Mouse (Mus musculus): ENCODE data around the gene Prdm9. TPM values are rescaled to one million over a fixed set of nuclear protein-coding genes. Genes with fewer than 3 reads are reported as not detected.

Gene Prdm9
- total and polyA plus RNA-seq, 2 experiments from 2014 or later: 1.00 to 1.0 TPM

- Histone ChIP-seq H3K36me3 (ENCODE audit: insufficient read depth) (peaks cover 80% of the 10 kb centered on the region), H3K9me3 (ENCODE audit: low read length) (no peaks in the 10 kb centered on the region), H3K27ac (ENCODE audit: low read depth, low read length) (no peak overlapping the region), H3K9ac (no peak overlapping the region), H3K27me3 (ENCODE audit: insufficient read depth, low read length) (no peaks in the 10 kb centered on the region), H3K4me3 (ENCODE audit: low read depth, low read length) (no peak overlapping the region), H3K4me2 (ENCODE audit: low read depth) (no peak overlapping the region), H3K4me1 (ENCODE audit: insufficient read depth) (no peaks in the 10 kb centered on the region)
- ATAC-seq (no peak), DNase-seq (no peak)
- no peak for TF ChIP-seq CTCF (IDR thresholded peaks at IDR 0.05; ENCODE audit: low read depth)
- WGBS: 70% methylated on average over 2 of the region's 2 CpGs
These were observed 53.5 kb downstream of the Prdm9 start for GRCm38 (mm10) chr17:15510694-15511093.

GRCm38 (mm10) chr17:15499656-15500394, 64.3 kb downstream of the Prdm9 start, which contains the start of the genes Psmb1 and Tbp:
Gene Psmb1 (minus strand): TSS chr17:15499751.
Gene Tbp (plus strand): TSS chr17:15499888.
- peak; percentile 93 for ATAC-seq
- peak within 1 kb of the TSS; percentile 95 for H3K27ac ChIP-seq (ENCODE audit: low read depth, low read length)
- DNase-seq: peak; percentile 98
- H3K4me2 ChIP-seq (ENCODE audit: low read depth): peak within 1 kb of the TSS; percentile 80
- H3K36me3 ChIP-seq (ENCODE audit: insufficient read depth): peaks cover 19% of the 10 kb centered on the region
- H3K27me3 ChIP-seq (ENCODE audit: insufficient read depth, low read length): no peaks in the 10 kb centered on the region
- 2% methylated on average over 63 of the region's 63 CpGs for WGBS
- H3K9me3 ChIP-seq (ENCODE audit: low read length): no peaks in the 10 kb centered on the region
- H3K4me3 ChIP-seq (ENCODE audit: low read depth, low read length): peak within 1 kb of the TSS; percentile 82
- peak within 1 kb of the TSS; percentile 83 for H3K9ac ChIP-seq
- TF ChIP-seq CTCF (IDR thresholded peaks at IDR 0.05; ENCODE audit: low read depth): no peak
- H3K4me1 ChIP-seq (ENCODE audit: insufficient read depth): peaks cover 31% of the 10 kb centered on the region

- no peaks in the 10 kb centered on the region for H3K27me3 ChIP-seq (ENCODE audit: insufficient read depth, low read length)
- H3K9ac ChIP-seq: peak overlapping the region; percentile 81
- H3K36me3 ChIP-seq (ENCODE audit: insufficient read depth): peaks cover 13% of the 10 kb centered on the region; the same call in 1 of the 2 replicates
- H3K4me2 ChIP-seq (ENCODE audit: low read depth): peak overlapping the region; percentile 80
- H3K9me3 ChIP-seq (ENCODE audit: low read length): no peaks in the 10 kb centered on the region
- peak overlapping the region; percentile 95 for H3K27ac ChIP-seq (ENCODE audit: low read depth, low read length)
- H3K4me3 ChIP-seq (ENCODE audit: low read depth, low read length): peak overlapping the region; percentile 82
- 46% methylated on average over 7 of the region's 7 CpGs for WGBS
- ATAC-seq (no peak), DNase-seq (no peak)
- H3K4me1 ChIP-seq (ENCODE audit: insufficient read depth): peaks cover 31% of the 10 kb centered on the region
- no peak for TF ChIP-seq CTCF (IDR thresholded peaks at IDR 0.05; ENCODE audit: low read depth)
These were observed 65.4 kb downstream of the Prdm9 start for GRCm38 (mm10) chr17:15498753-15499113.

- 1% methylated on average over 50 of the region's 50 CpGs for WGBS
- H3K27ac ChIP-seq (ENCODE audit: low read depth, low read length): peak overlapping the region; percentile 95
- peak; percentile 94 for DNase-seq
- H3K9ac ChIP-seq: peak overlapping the region; percentile 81
- peak; percentile 95 for ATAC-seq
- peak; percentile 18; the same call in 1 of the 2 replicates for TF ChIP-seq CTCF (IDR thresholded peaks at IDR 0.05; ENCODE audit: low read depth)
- H3K36me3 ChIP-seq (ENCODE audit: insufficient read depth): peaks cover 16% of the 10 kb centered on the region
- H3K4me3 ChIP-seq (ENCODE audit: low read depth, low read length): peak overlapping the region; percentile 82
- no peaks in the 10 kb centered on the region for H3K27me3 ChIP-seq (ENCODE audit: insufficient read depth, low read length)
- H3K4me1 ChIP-seq (ENCODE audit: insufficient read depth): peaks cover 31% of the 10 kb centered on the region
- H3K4me2 ChIP-seq (ENCODE audit: low read depth): peak overlapping the region; percentile 80
- no peaks in the 10 kb centered on the region for H3K9me3 ChIP-seq (ENCODE audit: low read length)
These were observed 66.0 kb downstream of the Prdm9 start for GRCm38 (mm10) chr17:15497882-15498752.

Other genes starting within 250 kb of the Prdm9 start
- 23.5 and 31.9 TPM in 2 replicates for gene Dll1, start 187.5 kb downstream of the Prdm9 start, total RNA-seq (2014; rRNA removed)
- gene Dll1, start 187.5 kb downstream of the Prdm9 start, polyA plus RNA-seq (2015; fragmentation: Nextera tagmentation; extraction: Ambion mirVana): 9.9 and 12.3 TPM in 2 replicates
- gene Fam120b, start 168.2 kb downstream of the Prdm9 start, total RNA-seq (2014; rRNA removed): 41.0 and 43.8 TPM in 2 replicates
- gene Fam120b, start 168.2 kb downstream of the Prdm9 start, polyA plus RNA-seq (2015; fragmentation: Nextera tagmentation; extraction: Ambion mirVana): 29.3 and 36.3 TPM in 2 replicates
- gene Psmb1, start 64.6 kb downstream of the Prdm9 start, total RNA-seq (2014; rRNA removed): 143 and 195 TPM in 2 replicates
- 267 and 334 TPM in 2 replicates for gene Psmb1, start 64.6 kb downstream of the Prdm9 start, polyA plus RNA-seq (2015; fragmentation: Nextera tagmentation; extraction: Ambion mirVana)
- 49.3 and 53.0 TPM in 2 replicates for gene Tbp, start 64.5 kb downstream of the Prdm9 start, total RNA-seq (2014; rRNA removed)
- gene Tbp, start 64.5 kb downstream of the Prdm9 start, polyA plus RNA-seq (2015; fragmentation: Nextera tagmentation; extraction: Ambion mirVana): 40.2 and 43.9 TPM in 2 replicates
- gene Pdcd2, start 37.1 kb downstream of the Prdm9 start, total RNA-seq (2014; rRNA removed): 57.9 and 60.8 TPM in 2 replicates
- 47.5 and 49.9 TPM in 2 replicates for gene Pdcd2, start 37.1 kb downstream of the Prdm9 start, polyA plus RNA-seq (2015; fragmentation: Nextera tagmentation; extraction: Ambion mirVana)
- gene Chd1, start 140.6 kb upstream of the Prdm9 start, total RNA-seq (2014; rRNA removed): 14.5 and 20.5 TPM in 2 replicates
- 9.9 and 14.2 TPM in 2 replicates for gene Chd1, start 140.6 kb upstream of the Prdm9 start, polyA plus RNA-seq (2015; fragmentation: Nextera tagmentation; extraction: Ambion mirVana)

Measured in forebrain, postnatal 0 days (tissue).